Mouse (Mus musculus) midbrain, postnatal 0 days (tissue): ENCODE measurements around the gene Btrc. TPM values are rescaled to one million over a fixed set of nuclear protein-coding genes. Genes with fewer than 3 reads are reported as not detected.

Source experiments
- ATAC-seq: fragments of 200-750 bp; cut with Nextera tagmentation; 2 replicates; pipeline ENCODE4 v1.8.0; 2017; ENCODE audit warnings: moderate number of reproducible peaks, mild to moderate bottlenecking, moderate TSS enrichment, moderate library complexity; ENCODE audit not compliant: low FRiP score
- DNase-seq: peaks from one replicate; pipeline ENCODE4 v3.0.0-alpha.2; 2015; ENCODE audit warnings: low spot score
- H3K27ac ChIP-seq: fragments of 300-500 bp; sonication (generic); 2 replicates; pipeline ENCODE4 v1.5.1; 2014; ENCODE audit warnings: low read depth, mild to moderate bottlenecking, low read length, mixed read lengths
- H3K27me3 ChIP-seq: fragments of 300-500 bp; sonication (generic); 2 replicates; pipeline ENCODE4 v1.6.1; 2014; ENCODE audit warnings: low read length, control low read depth, mixed read lengths; ENCODE audit not compliant: insufficient read depth
- H3K36me3 ChIP-seq: fragments of 300-500 bp; sonication (generic); 2 replicates; pipeline ENCODE4 v1.6.1; 2014; ENCODE audit warnings: low read length, control low read depth, mixed read lengths; ENCODE audit not compliant: insufficient read depth
- H3K4me1 ChIP-seq: fragments of 300-500 bp; sonication (generic); 2 replicates; pipeline ENCODE4 v1.6.1; 2014; ENCODE audit warnings: mild to moderate bottlenecking, control low read depth, antibody characterized with exemption, low read length, mixed read lengths; ENCODE audit not compliant: insufficient read depth
- H3K4me2 ChIP-seq: fragments of 300-500 bp; sonication (generic); 2 replicates; pipeline ENCODE4 v1.6.1; 2014; ENCODE audit warnings: low read depth, mild to moderate bottlenecking, low read length, mixed read lengths; ENCODE audit not compliant: poor library complexity, severe bottlenecking
- H3K4me3 ChIP-seq: fragments of 300-500 bp; sonication (generic); 2 replicates; pipeline ENCODE4 v1.5.1; 2014; ENCODE audit warnings: low read depth, mild to moderate bottlenecking, low read length, moderate library complexity
- H3K9ac ChIP-seq: fragments of 300-500 bp; sonication (generic); replicated peaks from 2 replicates; pipeline ENCODE4 v1.6.1; 2014; ENCODE audit warnings: mild to moderate bottlenecking, low read length, moderate library complexity, mixed read lengths; ENCODE audit not compliant: poor library complexity, severe bottlenecking
- H3K9me3 ChIP-seq: fragments of 300-500 bp; sonication (generic); 2 replicates; pipeline ENCODE4 v1.6.1; 2016; ENCODE audit warnings: low read length, control low read depth
- CTCF ChIP-seq: IDR thresholded peaks from 2 replicates; pipeline ENCODE4 v1.5.1; 2016; ENCODE audit warnings: antibody characterized with exemption, mild to moderate bottlenecking
- WGBS: fragments of 180-500 bp; shearing (Covaris S2); extraction: QIAGEN DNeasy Blood & Tissue Kit; methylation state at CpG from one replicate; pipeline ENCODE4 v1.1.7; 2014; 5-methylcytosine and 5-hydroxymethylcytosine counted together
- polyA plus RNA-seq: library from polyadenylated mRNA; unstranded; fragments of >200 nt; fragmentation: Nextera tagmentation; extraction: Ambion mirVana; gene quantifications from 2 replicates; pipeline ENCODE4 v1.2.1, GENCODE M21; 2015
- total RNA-seq: library from RNA; depleted of rRNA; stranded (reverse); fragments of >200 nt; gene quantifications from 2 replicates; pipeline ENCODE4 v1.2.3, GENCODE M21; 2014

Gene Btrc
- total and polyA plus RNA-seq, 2 experiments from 2014 or later, result 52.8 to 60.1 TPM

- Histone ChIP-seq H3K27me3 (no peaks in the 10 kb centered on the region), H3K36me3 (no peaks in the 10 kb centered on the region), H3K4me2 (no peak overlapping the region), H3K27ac (no peak overlapping the region), H3K4me1 (no peaks in the 10 kb centered on the region), H3K9me3 (no peaks in the 10 kb centered on the region), H3K4me3 (no peak overlapping the region), H3K9ac (no peak overlapping the region)
- DNase-seq (no peak), ATAC-seq (no peak)
- 43% methylated on average over 10 of the region's 10 CpGs for WGBS
- TF ChIP-seq CTCF, result no peak
Observed at GRCm38 (mm10) chr19:45440554-45441175, 77.1 kb downstream of the Btrc start.

GRCm38 (mm10) chr19:45441717-45442116 is 78.2 kb downstream of the Btrc start:
- H3K27ac ChIP-seq, result no peak overlapping the region
- WGBS, result 50% methylated on average over 7 of the region's 7 CpGs

GRCm38 (mm10) chr19:45445253-45445933 is 81.9 kb downstream of the Btrc start:
- Histone ChIP-seq H3K9ac (no peak overlapping the region), H3K4me1 (0 out of 2 replicates have a peak, but pooled peaks cover 7% of the 10 kb centered on the region), H3K27ac (no peak overlapping the region), H3K9me3 (no peaks in the 10 kb centered on the region), H3K36me3 (no peaks in the 10 kb centered on the region), H3K4me3 (no peak overlapping the region), H3K27me3 (no peaks in the 10 kb centered on the region), H3K4me2 (no peak overlapping the region)
- ATAC-seq (no peak), DNase-seq (no peak)
- WGBS, result 62% methylated on average over 6 of the region's 6 CpGs
- no peak for TF ChIP-seq CTCF

More at GRCm38 (mm10) chr19:45441717-45442116, 78.2 kb downstream of the Btrc start:
- Histone ChIP-seq H3K36me3 (no peaks in the 10 kb centered on the region), H3K27me3 (no peaks in the 10 kb centered on the region), H3K9ac (no peak overlapping the region), H3K4me1 (0 out of 2 replicates have a peak, but pooled peaks cover 3% of the 10 kb centered on the region), H3K4me2 (no peak overlapping the region), H3K4me3 (no peak overlapping the region), H3K9me3 (no peaks in the 10 kb centered on the region)
- ATAC-seq, result no peak
- no peak for TF ChIP-seq CTCF
- no peak for DNase-seq

GRCm38 (mm10) chr19:45446631-45447030 is 83.1 kb downstream of the Btrc start:
- Histone ChIP-seq H3K4me1 (0 out of 2 replicates have a peak, but pooled peaks cover 7% of the 10 kb centered on the region), H3K27ac (0 out of 2 replicates have a peak overlapping the region, but pooled peaks have one; percentile 27), H3K4me2 (no peak overlapping the region), H3K4me3 (no peak overlapping the region), H3K9me3 (no peaks in the 10 kb centered on the region), H3K9ac (no peak overlapping the region), H3K36me3 (no peaks in the 10 kb centered on the region), H3K27me3 (no peaks in the 10 kb centered on the region)
- 32% methylated on average over 7 of the region's 7 CpGs for WGBS
- ATAC-seq (no peak), DNase-seq (peak; percentile 53)
- TF ChIP-seq CTCF, result no peak

- Histone ChIP-seq H3K27me3 (no peaks in the 10 kb centered on the region), H3K9ac (no peak overlapping the region), H3K36me3 (no peaks in the 10 kb centered on the region), H3K9me3 (no peaks in the 10 kb centered on the region), H3K27ac (no peak overlapping the region), H3K4me3 (no peak overlapping the region), H3K4me1 (0 out of 2 replicates have a peak, but pooled peaks cover 7% of the 10 kb centered on the region), H3K4me2 (no peak overlapping the region)
- no peak for TF ChIP-seq CTCF
- DNase-seq (no peak), ATAC-seq (no peak)
- 55% methylated on average over 2 of the region's 2 CpGs for WGBS
Observed at GRCm38 (mm10) chr19:45447222-45447621, 83.7 kb downstream of the Btrc start.

GRCm38 (mm10) chr19:45447886-45448285 is 84.4 kb downstream of the Btrc start:
- Histone ChIP-seq H3K4me1 (0 out of 2 replicates have a peak, but pooled peaks cover 7% of the 10 kb centered on the region), H3K27me3 (no peaks in the 10 kb centered on the region), H3K36me3 (no peaks in the 10 kb centered on the region), H3K9me3 (no peaks in the 10 kb centered on the region), H3K4me3 (no peak overlapping the region), H3K27ac (no peak overlapping the region), H3K4me2 (no peak overlapping the region), H3K9ac (no peak overlapping the region)
- no peak for ATAC-seq
- WGBS, result 100% methylated on average over 1 of the region's 1 CpGs
- TF ChIP-seq CTCF, result no peak
- DNase-seq, result no peak
